Mouse (Mus musculus): ENCODE measurements around the gene Rxrg.

DNA sequence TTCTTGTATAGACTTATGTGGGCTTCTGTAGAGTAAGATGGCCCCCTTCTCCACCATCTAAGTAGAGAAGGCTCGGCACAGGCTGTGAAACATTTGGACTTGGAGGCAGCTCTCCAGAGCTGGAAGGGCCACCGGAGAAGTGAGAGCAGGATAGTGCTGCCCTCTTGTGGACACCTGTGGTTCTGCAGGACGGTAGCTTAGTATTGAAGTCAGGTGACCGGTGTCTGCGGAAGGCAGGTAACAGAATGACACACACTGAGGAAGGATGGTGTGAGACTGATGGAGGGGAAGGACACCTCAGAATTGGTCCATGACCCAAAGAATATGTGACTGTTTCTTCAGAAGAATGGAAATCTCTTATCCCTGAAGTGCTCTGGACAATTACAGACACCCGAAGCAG, 71.6 kb downstream of the Rxrg start:
- TF ChIP-seq USF2 (IDR thresholded peaks at IDR 0.05; ENCODE audit: borderline replicate concordance in 1 of 2, insufficient read depth in 1 of 2, low read depth in 1 of 2, low read length in 2 of 2) (no peak), EP300 (IDR thresholded peaks at IDR 0.05; ENCODE audit: low read depth in 1 of 2, low read length in 2 of 2) (no peak), TBP (IDR thresholded peaks at IDR 0.05; ENCODE audit: low read depth, low read length) (no peak), CTCF (IDR thresholded peaks at IDR 0.05 in 2 of 3, conservative IDR thresholded peaks at IDR 0.05 in 1 of 3; ENCODE audit: control insufficient read depth in 1 of 3, insufficient read depth in 1 of 3, low read depth in 2 of 3, low read length in 3 of 3, poor library complexity in 1 of 3, severe bottlenecking in 1 of 3) (peak; percentile 38 to 61 (median 56)), UBTF (IDR thresholded peaks at IDR 0.05; ENCODE audit: borderline replicate concordance, insufficient read depth, low read depth, low read length) (no peak), USF1 (IDR thresholded peaks at IDR 0.05; ENCODE audit: low read depth, low read length) (no peak), NELFE (IDR thresholded peaks at IDR 0.05; ENCODE audit: low read depth, low read length) (no peak)

Measured in MEL (cell line).